Mouse (Mus musculus) heart, postnatal 36 days (tissue): ENCODE data around the gene Bend3. TPM values are rescaled to one million over a fixed set of nuclear protein-coding genes. Genes with fewer than 3 reads are reported as not detected.

Source experiments
- DNase-seq, 2 experiments: peaks; one replicate each; pipeline ENCODE4 v3.0.0; 2021 to 2022
- intact Hi-C: fragments of 180-260 bp; cut with DNase I; formaldehyde crosslinking; loops from one replicate; pipeline ENCODE4 v1.15.1; 2025
- total RNA-seq, 2 experiments: library from RNA; stranded (reverse); gene quantifications; 2 replicates each; pipeline ENCODE4 v1.2.3; 2021

The Bend3 gene
- 1 to 10 TPM; 5.0 to 7.6 TPM for total RNA-seq

GRCm38 (mm10) chr10:43478751-43479435 is at the start of gene Bend3:
Bend3 (plus strand) TSS chr10:43478831.
- intact Hi-C loops: loop anchor here (1.0 to 5.0 kb wide), 4 partner anchors 26 to 307 kb away; partner anchors contain the start of genes 1700021F05Rik, 9030612E09Rik, Pdss2 and Sobp
- peak; percentile 45 to 65 for DNase-seq

DNA sequence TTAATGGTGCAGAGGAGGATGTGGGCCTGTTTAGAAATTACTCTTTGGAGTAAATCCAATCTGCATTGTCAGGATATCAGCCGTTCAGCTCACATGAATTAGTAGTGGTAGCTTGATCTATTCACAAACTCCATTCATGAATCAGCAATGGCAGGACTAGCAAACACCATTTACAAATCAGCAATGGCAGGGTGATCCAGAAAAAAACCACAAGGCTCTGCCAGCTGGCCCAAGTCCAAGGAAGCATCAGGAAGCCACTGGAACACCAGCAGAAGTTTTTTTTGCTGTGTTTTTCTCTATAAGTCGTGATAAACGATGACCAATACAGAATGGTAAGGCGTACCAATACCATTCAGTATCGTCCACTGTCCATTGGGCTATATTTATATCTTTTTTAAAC is 48.0 kb upstream of the Bend3 start:
- no peak for DNase-seq
- intact Hi-C loops: no loop called here

- intact Hi-C loops: no loop called here
- no peak for DNase-seq
These were observed 44.3 kb upstream of the Bend3 start for GRCm38 (mm10) chr10:43434326-43434725.

GRCm38 (mm10) chr10:43435757-43436156 is 42.9 kb upstream of the Bend3 start:
- intact Hi-C loops: no loop called here
- no peak for DNase-seq

- no peak for DNase-seq
- intact Hi-C loops: no loop called here
These were observed 39.1 kb upstream of the Bend3 start for GRCm38 (mm10) chr10:43439492-43439941.

GRCm38 (mm10) chr10:43440050-43440449 is 38.6 kb upstream of the Bend3 start:
- intact Hi-C loops: no loop called here
- DNase-seq: no peak

- no peak for DNase-seq
- intact Hi-C loops: no loop called here
These were observed 37.5 kb upstream of the Bend3 start for GRCm38 (mm10) chr10:43440981-43441740.

- intact Hi-C loops: no loop called here
- no peak for DNase-seq
These were observed 30.0 kb upstream of the Bend3 start for GRCm38 (mm10) chr10:43448656-43449055.

- intact Hi-C loops: loop anchor here (2.0 to 5.0 kb wide), 2 partner anchors 27 to 495 kb away; partner anchors contain the start of gene Bend3
- DNase-seq: peak; percentile 69
These were observed 26.6 kb upstream of the Bend3 start for GRCm38 (mm10) chr10:43451848-43452662.

- intact Hi-C loops: loop anchor here (2.0 to 5.0 kb wide), 2 partner anchors 26 to 495 kb away; partner anchors contain the start of gene Bend3
These were observed 26.0 kb upstream of the Bend3 start for GRCm38 (mm10) chr10:43452663-43452996.

DNA sequence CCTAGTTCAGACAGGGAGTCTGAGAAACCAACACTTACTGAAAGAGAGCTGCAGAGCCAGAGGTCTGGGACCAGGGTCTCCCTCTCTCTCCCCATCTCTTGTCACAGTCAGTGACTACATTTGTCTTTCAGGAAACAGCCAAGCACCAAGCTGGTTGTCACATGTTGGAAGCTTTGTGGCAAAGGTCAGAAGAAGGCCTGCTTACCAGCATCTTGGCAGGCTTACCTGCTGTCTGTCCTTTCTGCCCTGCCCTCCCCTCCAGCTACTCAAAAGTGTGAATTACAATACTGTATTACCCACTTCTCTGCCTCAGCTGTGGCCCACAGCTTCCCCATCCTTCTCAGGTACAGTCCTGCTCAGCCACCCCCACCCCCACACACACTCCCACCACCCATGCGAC is 24.4 kb upstream of the Bend3 start:
- intact Hi-C loops: loop anchor here (5.0 kb wide), 1 partner anchor 497 kb away; no protein-coding TSS in a partner anchor
- no peak for DNase-seq

More at GRCm38 (mm10) chr10:43452663-43452996, 26.0 kb upstream of the Bend3 start:
- DNase-seq: no peak

- intact Hi-C loops: loop anchor here (5.0 kb wide), 2 partner anchors 447 to 497 kb away; no protein-coding TSS in a partner anchor
- peak; percentile 28 to 42 for DNase-seq
These were observed 24.0 kb upstream of the Bend3 start for GRCm38 (mm10) chr10:43454671-43455070.

DNA sequence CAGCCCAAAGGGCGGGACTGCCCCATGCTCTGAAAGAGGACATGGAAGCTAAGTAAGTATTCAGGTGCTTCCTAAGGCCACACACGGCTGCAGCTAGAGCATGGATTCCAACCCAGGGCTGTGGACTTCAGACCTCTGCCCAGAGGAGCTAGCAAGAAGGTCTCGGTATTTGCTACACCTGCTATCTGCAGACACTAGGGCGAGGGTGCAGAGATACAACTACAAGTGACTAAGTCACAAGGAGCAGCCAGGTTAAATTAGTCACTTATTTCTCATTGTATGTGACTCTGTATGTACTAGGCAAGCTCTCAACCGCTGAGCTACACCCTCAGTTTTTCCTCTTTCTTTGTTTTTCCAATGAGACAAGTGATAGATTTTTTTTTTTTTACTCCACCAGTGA is 15.8 kb upstream of the Bend3 start:
- intact Hi-C loops: no loop called here

GRCm38 (mm10) chr10:43463227-43463626 is 15.4 kb upstream of the Bend3 start:
- intact Hi-C loops: no loop called here

More for the DNA sequence above, 15.8 kb upstream of the Bend3 start:
- DNase-seq: no peak

DNA sequence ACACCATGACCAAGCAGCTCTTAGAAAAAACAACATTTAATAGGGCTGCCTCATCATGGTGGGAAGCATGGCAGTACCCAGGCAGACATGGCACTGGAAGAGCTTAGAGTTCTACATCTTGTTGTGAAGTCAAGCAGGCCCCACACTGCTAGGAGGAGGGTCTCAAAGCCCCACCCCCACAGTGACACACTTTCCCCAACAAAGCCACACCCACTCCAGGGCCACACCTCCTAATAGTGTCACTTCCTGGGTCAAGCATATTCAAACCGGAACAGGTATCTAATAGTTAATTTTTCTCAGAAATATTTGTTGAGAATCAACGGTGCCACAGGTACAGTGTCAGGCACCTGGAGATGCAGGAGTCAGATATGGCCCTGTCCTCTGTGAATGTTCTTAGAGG is 12.4 kb upstream of the Bend3 start:
- no peak for DNase-seq
- intact Hi-C loops: no loop called here

More at GRCm38 (mm10) chr10:43463227-43463626, 15.4 kb upstream of the Bend3 start:
- no peak for DNase-seq

DNA sequence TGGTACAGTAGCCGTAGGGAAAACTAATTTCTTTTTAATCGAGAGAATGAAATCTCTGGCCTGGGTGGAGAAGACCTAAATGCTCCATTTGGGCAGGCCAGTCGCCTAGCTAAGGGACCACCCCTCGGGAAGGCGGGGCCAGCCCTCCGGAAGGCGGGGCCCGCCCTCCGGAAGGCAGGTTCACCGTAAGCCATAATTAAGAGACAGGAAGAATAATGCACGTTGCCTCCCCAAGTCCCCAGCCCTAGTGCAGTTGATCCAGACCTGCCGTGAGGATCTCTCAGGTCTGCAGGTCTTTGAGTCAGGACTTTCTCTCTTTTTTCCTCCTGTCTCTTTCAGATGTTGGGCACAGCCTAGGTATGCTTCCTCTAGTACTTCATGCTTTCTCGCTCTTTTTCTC is 11.0 kb upstream of the Bend3 start:
- DNase-seq: no peak
- intact Hi-C loops: no loop called here

GRCm38 (mm10) chr10:43468293-43468692 is 10.3 kb upstream of the Bend3 start:
- intact Hi-C loops: no loop called here
- no peak for DNase-seq

GRCm38 (mm10) chr10:43475376-43475775 is 3.3 kb upstream of the Bend3 start:
- DNase-seq: no peak
- intact Hi-C loops: loop anchor here (5.0 kb wide), 1 partner anchor 303 kb away; the partner anchor contains the start of genes 9030612E09Rik and Sobp

DNA sequence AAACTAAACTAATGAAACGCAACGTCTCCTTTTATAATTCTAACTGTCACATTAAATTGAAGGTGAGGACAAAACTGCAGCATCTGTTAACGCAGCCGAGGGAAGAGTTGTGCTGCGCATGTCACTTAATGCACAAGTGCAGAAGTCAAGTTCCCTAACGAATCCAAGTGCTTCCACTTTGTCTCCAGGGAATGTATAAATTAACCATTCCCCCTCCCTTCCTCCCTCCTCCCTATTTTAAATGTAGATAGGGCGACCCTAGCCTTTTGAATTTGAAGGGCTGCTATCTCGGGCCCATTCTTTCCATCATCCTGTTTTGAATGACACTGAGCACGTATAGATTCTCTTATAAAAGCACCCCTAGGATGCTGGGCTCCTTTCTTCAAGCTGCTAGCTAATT is 1.2 kb upstream of the Bend3 start:
- DNase-seq: no peak
- intact Hi-C loops: loop anchor here (5.0 kb wide), 1 partner anchor 305 kb away; the partner anchor contains the start of genes 9030612E09Rik and Sobp
